ENCODE assay signal across 8 mouse cellular contexts in the genomic region with DNA sequence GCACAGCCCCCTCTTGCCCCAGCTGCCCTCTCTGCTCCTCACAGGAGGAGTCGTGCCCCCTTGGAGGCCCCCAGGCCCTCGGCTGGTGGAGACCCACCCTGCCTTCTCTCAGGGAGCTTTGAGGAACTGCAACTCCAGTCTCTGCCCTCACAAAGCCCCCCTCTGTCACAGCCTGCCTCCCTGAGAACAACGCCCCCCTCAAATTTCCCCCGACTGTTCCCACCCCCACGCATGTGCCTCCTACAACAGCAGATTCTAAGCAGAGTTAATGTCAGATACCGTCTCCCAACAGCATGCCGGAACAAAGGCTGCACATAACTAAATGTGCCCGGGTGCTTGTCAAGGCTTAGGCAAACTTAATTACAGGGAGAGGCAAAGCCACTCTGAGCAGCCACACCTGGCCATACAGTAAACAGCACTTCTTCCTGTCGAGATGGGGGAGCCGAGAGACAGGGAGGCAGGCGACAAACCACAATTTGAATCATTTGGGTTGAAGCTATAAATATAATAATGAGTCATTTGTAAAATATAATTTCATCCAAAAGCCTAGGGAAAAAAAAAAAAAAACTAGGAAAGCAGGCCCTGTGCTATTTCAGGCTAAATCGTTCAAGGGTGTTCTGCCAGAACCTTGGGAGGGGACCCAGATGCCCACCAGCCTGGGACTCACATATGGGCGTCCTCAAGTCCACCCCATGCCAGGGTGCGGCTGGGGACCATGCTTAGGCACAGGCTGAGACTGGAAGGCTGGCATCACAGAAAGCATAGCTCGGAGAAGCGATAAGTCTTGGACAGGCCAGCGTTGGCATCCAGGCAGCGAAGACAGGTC. TPM values are rescaled to one million over a fixed set of nuclear protein-coding genes. Genes with fewer than 3 reads are reported as not detected.
DNase-seq lines count a peak whose midpoint lies in the region; ATAC-seq lines count a peak whose summit lies in the region.

No protein-coding gene starts in this region.

- DNase-seq in heart, embryonic 10.5 days (ENCODE audit: low spot score): no peak
- no peak for DNase-seq in heart, postnatal 4 days
- DNase-seq in testis, postnatal 10 days (ENCODE audit: low spot score): peak; percentile 49
- no peak for DNase-seq in testis, postnatal 14 days (ENCODE audit: low spot score)
- peak; percentile 40 to 41 for DNase-seq in thymus, postnatal 10 days (ENCODE audit: low spot score in 2 of 2)
- DNase-seq in gastrocnemius, postnatal 4 days (ENCODE audit: low spot score in 2 of 2): no peak
- DNase-seq in cerebellum, adult 9-10 months: no peak

- H3K9me3 ChIP-seq in heart, embryonic 10.5 days: 0 out of 2 replicates have a peak, but pooled peaks cover 8% of the 10 kb centered on the region
- peaks cover 7% of the 10 kb centered on the region; the same call in 1 of the 2 replicates for H3K9me3 ChIP-seq in limb, embryonic 12.5 days

- no peaks in the 10 kb centered on the region for H3K27me3 ChIP-seq in heart, embryonic 10.5 days (ENCODE audit: insufficient read depth, poor library complexity, severe bottlenecking)
- no peaks in the 10 kb centered on the region for H3K27me3 ChIP-seq in limb, embryonic 12.5 days

- H3K9ac ChIP-seq in limb, embryonic 12.5 days (replicated peaks): peak overlapping the region; percentile 40; the same call in 1 of the 2 replicates

- H3K4me3 ChIP-seq in heart, embryonic 10.5 days: no peak overlapping the region
- H3K4me3 ChIP-seq in limb, embryonic 12.5 days (replicated peaks): no peak overlapping the region

- WGBS in heart, embryonic 10.5 days: 52% methylated on average over 18 of the region's 18 CpGs
- WGBS in limb, embryonic 12.5 days: 50% methylated on average over 18 of the region's 18 CpGs

- no peaks in the 10 kb centered on the region; the same call in 1 of the 2 replicates for H3K36me3 ChIP-seq in heart, embryonic 10.5 days
- H3K36me3 ChIP-seq in limb, embryonic 12.5 days: no peaks in the 10 kb centered on the region

- peak overlapping the region; percentile 85 for H3K27ac ChIP-seq in heart, embryonic 10.5 days
- peak overlapping the region; percentile 94 for H3K27ac ChIP-seq in limb, embryonic 12.5 days

- peak overlapping the region; percentile 38 for H3K4me2 ChIP-seq in limb, embryonic 12.5 days

- peaks cover 43% of the 10 kb centered on the region for H3K4me1 ChIP-seq in heart, embryonic 10.5 days
- peaks cover 32% of the 10 kb centered on the region for H3K4me1 ChIP-seq in limb, embryonic 12.5 days (replicated peaks)

- no peak for ATAC-seq in limb, embryonic 12.5 days (ENCODE audit: insufficient number of reproducible peaks, insufficient read depth, low FRiP score, low TSS enrichment, low read depth)

RNA-seq across cellular contexts. Expression of a gene that starts 34.6 kb away (rescaled TPM):
- 10.8 and 15.4 TPM in 2 replicates for polyA plus RNA-seq in heart, embryonic 10.5 days (2016; fragmentation: Nextera tagmentation; extraction: Ambion mirVana)
- total RNA-seq in heart, postnatal 4 days (2021): 1 to 10 TPM; 3.7 to 3.9 TPM
- polyA plus RNA-seq in limb, embryonic 12.5 days (2016; fragmentation: Nextera tagmentation; extraction: Ambion mirVana): 22.9 TPM in 2 replicates
- total RNA-seq in gastrocnemius, postnatal 4 days (2021): 1 to 10 TPM; 4.3 to 5.4 TPM

RNA-seq across cellular contexts. Expression of a gene that starts 42.7 kb away (rescaled TPM):
- 37.8 and 46.2 TPM in 2 replicates for polyA plus RNA-seq in heart, embryonic 10.5 days (2016; fragmentation: Nextera tagmentation; extraction: Ambion mirVana)
- total RNA-seq in heart, postnatal 4 days (2021): 100 to 1,000 TPM; 132 to 136 TPM
- polyA plus RNA-seq in limb, embryonic 12.5 days (2016; fragmentation: Nextera tagmentation; extraction: Ambion mirVana): 74.6 and 89.2 TPM in 2 replicates
- total RNA-seq in gastrocnemius, postnatal 4 days (2021): 100 to 1,000 TPM; 194 to 205 TPM

Comparison
In these comparisons a context has a peak if more than half of its experiments do, and no peak if none do; other contexts are left out.
1. DNase-seq: peak in testis, postnatal 10 days (single experiment) and thymus, postnatal 10 days (2 of 2); none in heart, embryonic 10.5 days (single experiment), heart, postnatal 4 days (single experiment), testis, postnatal 14 days (single experiment), gastrocnemius, postnatal 4 days (0 of 2) and cerebellum, adult 9-10 months (single experiment).